Mouse (Mus musculus): ENCODE results near the gene Dyrk1a. TPM values are rescaled to one million over a fixed set of nuclear protein-coding genes. Genes with fewer than 3 reads are reported as not detected.

Dyrk1a gene
- total RNA-seq, 2 experiments from 2014 or later, result 114 to 123 TPM

- no peak for DNase-seq (ENCODE audit: low spot score in 2 of 2)
These were observed 13.6 kb upstream of the Dyrk1a start for GRCm38 (mm10) chr16:94556228-94556627.

- DNase-seq (ENCODE audit: low spot score in 2 of 2), result no peak
These were observed 10.5 kb upstream of the Dyrk1a start for GRCm38 (mm10) chr16:94559282-94559681.

GRCm38 (mm10) chr16:94559782-94560181 lies 10.0 kb upstream of the Dyrk1a start:
- no peak for DNase-seq (ENCODE audit: low spot score in 2 of 2)

- DNase-seq (ENCODE audit: low spot score in 2 of 2), result no peak
These were observed 9.2 kb upstream of the Dyrk1a start for GRCm38 (mm10) chr16:94560618-94561017.

- no peak for DNase-seq (ENCODE audit: low spot score in 2 of 2)
These were observed 3.7 kb upstream of the Dyrk1a start for GRCm38 (mm10) chr16:94566124-94566523.

GRCm38 (mm10) chr16:94566834-94567585 lies 2.8 kb upstream of the Dyrk1a start:
- no peak for DNase-seq (ENCODE audit: low spot score in 2 of 2)

GRCm38 (mm10) chr16:94567751-94568150 lies 2.1 kb upstream of the Dyrk1a start:
- DNase-seq (ENCODE audit: low spot score in 2 of 2), result no peak

GRCm38 (mm10) chr16:94568335-94569228 lies 1.2 kb upstream of the Dyrk1a start:
- DNase-seq (ENCODE audit: low spot score in 2 of 2), result no peak

GRCm38 (mm10) chr16:94570361-94571041 lies 691 bp downstream of the Dyrk1a start:
- peak; percentile 40 to 59 for DNase-seq (ENCODE audit: low spot score in 2 of 2)

GRCm38 (mm10) chr16:94571111-94571993 lies 1.5 kb downstream of the Dyrk1a start:
- no peak for DNase-seq (ENCODE audit: low spot score in 2 of 2)

GRCm38 (mm10) chr16:94572422-94572821 lies 2.6 kb downstream of the Dyrk1a start:
- DNase-seq (ENCODE audit: low spot score in 2 of 2), result no peak

GRCm38 (mm10) chr16:94574025-94574717 lies 4.4 kb downstream of the Dyrk1a start:
- no peak for DNase-seq (ENCODE audit: low spot score in 2 of 2)

- DNase-seq (ENCODE audit: low spot score in 2 of 2), result no peak
These were observed 4.9 kb downstream of the Dyrk1a start for GRCm38 (mm10) chr16:94574718-94575094.

GRCm38 (mm10) chr16:94575757-94576156 lies 5.9 kb downstream of the Dyrk1a start:
- DNase-seq (ENCODE audit: low spot score in 2 of 2), result no peak

- DNase-seq (ENCODE audit: low spot score in 2 of 2), result no peak
These were observed 9.5 kb downstream of the Dyrk1a start for GRCm38 (mm10) chr16:94579348-94579747.

GRCm38 (mm10) chr16:94580844-94581405 lies 11.1 kb downstream of the Dyrk1a start:
- DNase-seq (ENCODE audit: low spot score in 2 of 2), result peak in 1 of 2 experiments; percentile 41

GRCm38 (mm10) chr16:94586349-94586990 lies 16.7 kb downstream of the Dyrk1a start:
- no peak for DNase-seq (ENCODE audit: low spot score in 2 of 2)

- no peak for DNase-seq (ENCODE audit: low spot score in 2 of 2)
These were observed 17.7 kb downstream of the Dyrk1a start for GRCm38 (mm10) chr16:94587461-94587860.

- DNase-seq (ENCODE audit: low spot score in 2 of 2), result no peak
These were observed 18.4 kb downstream of the Dyrk1a start for GRCm38 (mm10) chr16:94588171-94588570.

All from gastrocnemius, postnatal 4 days (tissue).